Mouse (Mus musculus): ENCODE data around the gene Dlx4.

- TF ChIP-seq GATA1 (IDR thresholded peaks at IDR 0.05; ENCODE audit: borderline replicate concordance, low read length) (no peak), FLI1 (IDR thresholded peaks at IDR 0.05; ENCODE audit: low read length) (no peak)
Measured at GRCm38 (mm10) chr11:95153116-95153515, 7.1 kb upstream of the Dlx4 start.
